Mouse (Mus musculus): ENCODE data around the gene Pkp4.

GRCm38 (mm10) chr2:59303530-59304063, 142.9 kb downstream of the Pkp4 start:
- TF ChIP-seq CTCF (IDR thresholded peaks at IDR 0.05; ENCODE audit: borderline replicate concordance, insufficient read depth, low read depth, low read length) (no peak), POLR2A (IDR thresholded peaks at IDR 0.05; ENCODE audit: borderline replicate concordance, insufficient read depth, low read length) (no peak)
